Mouse (Mus musculus) frontal cortex, postnatal 25 days (tissue): ENCODE measurements at regions not wholly inside any gene's neighbourhood (a gene's known extent, or its start where the extent isn't known, plus 50 kb on each side); places are given as distances from the start of the nearest gene placed in this dataset.

Experiments used
- DNase-seq, 2 experiments: peaks; one replicate each; pipeline ENCODE4 v3.0.0; 2022; ENCODE audit warnings: low spot score in 2 of 2

GRCm38 (mm10) chr19:15800856-15801706, 146.1 kb downstream of the Psat1 start:
- DNase-seq, result peak; percentile 53 to 68

- no peak for DNase-seq
Measured at GRCm38 (mm10) chr19:15796466-15796865, 150.7 kb downstream of the Psat1 start.

GRCm38 (mm10) chr19:15791942-15792341, 155.2 kb downstream of the Psat1 start:
- DNase-seq, result no peak

- no peak for DNase-seq
Measured at GRCm38 (mm10) chr19:15791264-15791913, 155.7 kb downstream of the Psat1 start.

GRCm38 (mm10) chr19:15790620-15791263, 156.4 kb downstream of the Psat1 start:
- no peak for DNase-seq

GRCm38 (mm10) chr19:15789741-15790140, 157.4 kb downstream of the Psat1 start:
- no peak for DNase-seq

- no peak for DNase-seq
Measured at GRCm38 (mm10) chr19:15784644-15785043, 162.5 kb downstream of the Psat1 start.

- no peak for DNase-seq
Measured at GRCm38 (mm10) chr19:15769651-15770050, 177.5 kb downstream of the Psat1 start.

GRCm38 (mm10) chr19:15761086-15761485, 186.1 kb downstream of the Psat1 start:
- DNase-seq, result no peak

GRCm38 (mm10) chr19:15745026-15745777, 201.9 kb downstream of the Psat1 start:
- no peak for DNase-seq

- DNase-seq, result no peak
Measured at GRCm38 (mm10) chr19:15736200-15736599, 210.9 kb downstream of the Psat1 start.

- DNase-seq, result no peak
Measured at GRCm38 (mm10) chr19:15726785-15727406, 220.2 kb downstream of the Psat1 start.

GRCm38 (mm10) chr19:15692379-15693023, 254.6 kb downstream of the Psat1 start:
- DNase-seq, result no peak

GRCm38 (mm10) chr19:15669996-15670395, 277.1 kb downstream of the Psat1 start:
- no peak for DNase-seq

GRCm38 (mm10) chr19:15669541-15669940, 277.6 kb downstream of the Psat1 start:
- DNase-seq, result no peak

GRCm38 (mm10) chr19:15668624-15669016, 278.5 kb downstream of the Psat1 start:
- DNase-seq, result no peak

- DNase-seq, result no peak
Measured at GRCm38 (mm10) chr19:15667889-15668623, 279.1 kb downstream of the Psat1 start.

- DNase-seq, result no peak
Measured at GRCm38 (mm10) chr19:15663659-15664255, 283.4 kb downstream of the Psat1 start.

GRCm38 (mm10) chr19:15658611-15659010, 288.5 kb downstream of the Psat1 start:
- DNase-seq, result no peak

- DNase-seq, result no peak
Measured at GRCm38 (mm10) chr19:15657846-15658245, 289.3 kb downstream of the Psat1 start.
